Mouse (Mus musculus) bone marrow, adult 2 months (tissue): ENCODE data around the gene Lpcat3.

ENCODE experiments used
- CTCF ChIP-seq: fragments of 200-500 bp; IDR thresholded peaks from 2 replicates; pipeline ENCODE4 v1.5.1; 2011; ENCODE audit warnings: low read length, control low read depth; ENCODE audit not compliant: control insufficient read depth, insufficient read depth
- POLR2A ChIP-seq: fragments of 200-500 bp; IDR thresholded peaks from 2 replicates; pipeline ENCODE4 v1.6.1; 2011; ENCODE audit warnings: low read depth, mild to moderate bottlenecking, control low read depth, low read length, borderline replicate concordance; ENCODE audit not compliant: control insufficient read depth

- TF ChIP-seq CTCF (no peak), POLR2A (no peak)
Observed at GRCm38 (mm10) chr6:124658067-124658466, 4.8 kb upstream of the Lpcat3 start.
